Mouse (Mus musculus) right cerebral cortex, postnatal 36 days (tissue): ENCODE results near the gene Syn3.
"Not testable (repeated sequence)": the region's sequence is repeated elsewhere in the genome, so short reads cannot be mapped to it uniquely, and the experiment has no call there.

ENCODE experiments used
- DNase-seq, 2 experiments: peaks; one replicate each; pipeline ENCODE4 v3.0.0; 2022; ENCODE audit warnings: low spot score in 2 of 2, mixed read lengths in 1 of 2

Gene Syn3

GRCm38 (mm10) chr10:86151357-86151756 is 347.3 kb downstream of the Syn3 start:
- DNase-seq: no peak

GRCm38 (mm10) chr10:86150076-86150475 is 348.6 kb downstream of the Syn3 start:
- no peak for DNase-seq

- DNase-seq: no peak
Measured at GRCm38 (mm10) chr10:86149029-86149818, 349.5 kb downstream of the Syn3 start.

GRCm38 (mm10) chr10:86139061-86139681 is 359.5 kb downstream of the Syn3 start:
- no peak for DNase-seq

- DNase-seq: no peak
Measured at GRCm38 (mm10) chr10:86137589-86138173, 361.0 kb downstream of the Syn3 start.

GRCm38 (mm10) chr10:86137106-86137505 is 361.6 kb downstream of the Syn3 start:
- no peak for DNase-seq

GRCm38 (mm10) chr10:86136249-86136648 is 362.4 kb downstream of the Syn3 start:
- DNase-seq: no peak

GRCm38 (mm10) chr10:86134848-86135247 is 363.8 kb downstream of the Syn3 start:
- DNase-seq: no peak

GRCm38 (mm10) chr10:86134336-86134735 is 364.4 kb downstream of the Syn3 start:
- no peak for DNase-seq

GRCm38 (mm10) chr10:86132420-86132956 is 366.2 kb downstream of the Syn3 start:
- DNase-seq: no peak

GRCm38 (mm10) chr10:86129046-86129445 is 369.6 kb downstream of the Syn3 start:
- no peak for DNase-seq

GRCm38 (mm10) chr10:86126478-86126877 is 372.2 kb downstream of the Syn3 start:
- DNase-seq: no peak

GRCm38 (mm10) chr10:86125421-86125820 is 373.3 kb downstream of the Syn3 start:
- DNase-seq: no peak

- no peak for DNase-seq
Measured at GRCm38 (mm10) chr10:86124115-86124514, 374.6 kb downstream of the Syn3 start.

- no peak for DNase-seq
Measured at GRCm38 (mm10) chr10:86123224-86123623, 375.5 kb downstream of the Syn3 start.

GRCm38 (mm10) chr10:86122456-86122855 is 376.2 kb downstream of the Syn3 start:
- not testable (repeated sequence) for DNase-seq

GRCm38 (mm10) chr10:86116268-86116667 is 382.4 kb downstream of the Syn3 start:
- DNase-seq: no peak

- no peak for DNase-seq
Measured at GRCm38 (mm10) chr10:86114431-86114848, 384.3 kb downstream of the Syn3 start.

GRCm38 (mm10) chr10:86108797-86109196 is 389.9 kb downstream of the Syn3 start:
- no peak for DNase-seq

- DNase-seq: no peak
Measured at GRCm38 (mm10) chr10:86107681-86108080, 391.0 kb downstream of the Syn3 start.

GRCm38 (mm10) chr10:86103976-86104375 is 394.7 kb downstream of the Syn3 start:
- DNase-seq: no peak

GRCm38 (mm10) chr10:86100281-86100851 is 398.3 kb downstream of the Syn3 start:
- DNase-seq: no peak
